16 mouse cellular contexts compared by ENCODE assay signal in genomic region chr10:22782684-22783083, GRCm38 (mm10). TPM values are rescaled to one million over a fixed set of nuclear protein-coding genes. Genes with fewer than 3 reads are reported as not detected.
DNase-seq lines count a peak whose midpoint lies in the region; ATAC-seq and TF ChIP-seq lines count a peak whose summit lies in the region.
"Had no signal": no experiment of that assay in that cellular context is flagged by ENCODE, and none has a peak within 500 bp of the region (broad histone marks: within the 10 kb centered on the region; RNA-seq: fewer than 3 reads in every experiment).

No protein-coding gene starts in this region.

- TF ChIP-seq RAD21 in CH12.LX (IDR thresholded peaks at IDR 0.05; ENCODE audit: low read depth, low read length): peak; percentile 36

- intact Hi-C loops in heart, postnatal 25 days (cut with DNase I): no loop called here

- no peaks in the 10 kb centered on the region for H3K9me3 ChIP-seq in kidney, embryonic 16.5 days (ENCODE audit: low read length)
- H3K9me3 ChIP-seq in CH12.LX (replicated peaks; ENCODE audit: low read length): no peaks in the 10 kb centered on the region
- H3K9me3 ChIP-seq: heart, embryonic 13.5 days; limb, embryonic 15.5 days; megakaryocyte, embryonic 14.5 days had no signal

- no peak overlapping the region for H3K4me2 ChIP-seq in kidney, embryonic 16.5 days (replicated peaks; ENCODE audit: low read depth, low read length)
- no peak overlapping the region for H3K4me2 ChIP-seq in CH12.LX (ENCODE audit: insufficient read depth, low read depth, poor library complexity, severe bottlenecking)
- H3K4me2 ChIP-seq: heart, embryonic 13.5 days; limb, embryonic 15.5 days had no signal

- in situ Hi-C loops in CH12.LX (cut with MboI; ENCODE audit: low pct_ligation_motif_present, low pct_unique_long_range_greater_than_20kb, low sequenced_read_pairs): loop anchor here (5.0 kb wide), 1 partner anchor 300 kb away; no protein-coding TSS in a partner anchor

- H3K4me1 ChIP-seq in kidney, embryonic 16.5 days (ENCODE audit: insufficient read depth, low read length): no peaks in the 10 kb centered on the region
- peaks cover 0 to 4% of the 10 kb centered on the region in 2 experiments; a peak in 1 of 4 replicates for H3K4me1 ChIP-seq in CH12.LX (ENCODE audit: control insufficient read depth in 1 of 2, insufficient read depth in 2 of 2)
- H3K4me1 ChIP-seq: heart, embryonic 13.5 days; limb, embryonic 15.5 days; megakaryocyte, embryonic 14.5 days had no signal

- H3K79me2 ChIP-seq in CH12.LX (replicated peaks; ENCODE audit: control insufficient read depth, extremely low read depth, insufficient read depth, poor library complexity, severe bottlenecking): no peaks in the 10 kb centered on the region

- ATAC-seq in kidney, embryonic 16.5 days (ENCODE audit: low FRiP score, low TSS enrichment): no peak
- ATAC-seq: CD4-positive, CD25-positive, alpha-beta regulatory T cell, adult 4 months; inflammation-experienced regulatory T-cells, adult 6 months had no signal

- H3K4me3 ChIP-seq in kidney, embryonic 16.5 days (ENCODE audit: low read length): no peak overlapping the region
- H3K4me3 ChIP-seq in CH12.LX (replicated peaks in 1 of 3; ENCODE audit: low read depth in 2 of 3, low read length in 2 of 3, poor library complexity in 1 of 3): no peak overlapping the region
- H3K4me3 ChIP-seq: heart, embryonic 13.5 days; limb, embryonic 15.5 days; megakaryocyte, embryonic 14.5 days; myocyte had no signal

- no peak overlapping the region for H3K27ac ChIP-seq in kidney, embryonic 16.5 days (ENCODE audit: low read length)
- H3K27ac ChIP-seq in CH12.LX (ENCODE audit: insufficient read depth, low read depth): no peak overlapping the region
- H3K27ac ChIP-seq: heart, embryonic 13.5 days; limb, embryonic 15.5 days had no signal

- WGBS in kidney, embryonic 16.5 days: 39% methylated on average over 3 of the region's 3 CpGs

- dilution Hi-C loops in CH12.LX (cut with MboI; ENCODE audit: extremely low pct_ligation_motif_present, extremely low pct_unique_long_range_greater_than_20kb, low sequenced_read_pairs): no loop called here

- H3K27me3 ChIP-seq in kidney, embryonic 16.5 days (ENCODE audit: insufficient read depth, low read length): no peaks in the 10 kb centered on the region
- H3K27me3 ChIP-seq in CH12.LX (replicated peaks): no peaks in the 10 kb centered on the region

- DNase-seq in heart, adult 11 months: peak; percentile 64
- no peak for DNase-seq in heart, postnatal 25 days (ENCODE audit: low spot score)
- peak; percentile 43 for DNase-seq in kidney, postnatal 10 days
- no peak for DNase-seq in CH12.LX (ENCODE audit: extremely low read depth)
- DNase-seq in kidney, postnatal 25 days: peak; percentile 25 to 38
- no peak for DNase-seq in T-cell, adult 2 months (ENCODE audit: low spot score)
- no peak for DNase-seq in right cerebral cortex, postnatal 36 days (ENCODE audit: low spot score in 2 of 2)
- DNase-seq: cerebellum, postnatal 10 days had no signal

- no peak overlapping the region for H3K9ac ChIP-seq in kidney, embryonic 16.5 days (replicated peaks; ENCODE audit: low read length)
- H3K9ac ChIP-seq in CH12.LX (ENCODE audit: insufficient read depth, low read depth): no peak overlapping the region
- H3K9ac ChIP-seq: heart, embryonic 13.5 days; limb, embryonic 15.5 days had no signal

- no peak for TF ChIP-seq POLR2A in CH12.LX (IDR thresholded peaks at IDR 0.05; ENCODE audit: low read depth, low read length)

- TF ChIP-seq CTCF in CH12.LX (conservative IDR thresholded peaks at IDR 0.05 in 1 of 2, IDR thresholded peaks at IDR 0.05 in 1 of 2; ENCODE audit: low read depth in 2 of 2, low read length in 2 of 2): peak in 1 of 2 experiments; percentile 65; a peak in 2 of 4 replicates

- TF ChIP-seq EP300 in CH12.LX (IDR thresholded peaks at IDR 0.05; ENCODE audit: low read length): no peak

- no peaks in the 10 kb centered on the region for H3K36me3 ChIP-seq in kidney, embryonic 16.5 days (ENCODE audit: insufficient read depth, low read length)
- no peaks in the 10 kb centered on the region for H3K36me3 ChIP-seq in CH12.LX (replicated peaks in 1 of 2; ENCODE audit: control insufficient read depth in 1 of 2, insufficient read depth in 1 of 2, low read length in 1 of 2)
- H3K36me3 ChIP-seq: heart, embryonic 13.5 days; limb, embryonic 15.5 days had no signal

TF ChIP-seq in CH12.LX, 34 proteins besides CTCF, POLR2A, EP300 and RAD21:
- TF ChIP-seq SMC3 (IDR thresholded peaks at IDR 0.05; ENCODE audit: low read depth, low read length): peak; percentile 60
- TF ChIP-seq MYC (IDR thresholded peaks at IDR 0.05; ENCODE audit: low read depth, low read length): peak; percentile 72; the same call in 1 of the 2 replicates
- no peak for TF ChIP-seq TBP (conservative IDR thresholded peaks at IDR 0.05; ENCODE audit: low read depth, low read length)
- TF ChIP-seq E2F4 (IDR thresholded peaks at IDR 0.05; ENCODE audit: insufficient replicate concordance, low read depth, low read length): no peak
- 0 out of 2 replicates have a peak, but pooled peaks have one; percentile 15 for TF ChIP-seq MAFK (IDR thresholded peaks at IDR 0.05; ENCODE audit: insufficient replicate concordance, low read length)

RNA-seq across cellular contexts. Expression of gene Tcf21, which starts 37.3 kb away (rescaled TPM):
- 10 to 100 TPM; 10.9 to 14.4 TPM for total RNA-seq in heart, postnatal 25 days (2021)
- polyA plus RNA-seq in kidney, embryonic 16.5 days (2015; fragmentation: Nextera tagmentation; extraction: Ambion mirVana): 357 and 367 TPM in 2 replicates
- total RNA-seq in CH12.LX (2012; rRNA removed) (not detected in 2 replicates), CH12.LX (2014; rRNA removed) (not detected in 2 replicates)
- polyA plus RNA-seq in CH12.LX (2012; ENCODE audit: insufficient read length, low read depth): not detected in 2 replicates
- total RNA-seq: left cerebral cortex, adult 18-20 months had no signal
- polyA plus RNA-seq: myocyte had no signal

RNA-seq across cellular contexts. Expression of gene Tbpl1, which starts 50.9 kb away (rescaled TPM):
- total RNA-seq in heart, postnatal 25 days (2021): 10 to 100 TPM; 19.1 to 21.1 TPM
- polyA plus RNA-seq in kidney, embryonic 16.5 days (2015; fragmentation: Nextera tagmentation; extraction: Ambion mirVana): 62.7 and 67.0 TPM in 2 replicates
- total RNA-seq in CH12.LX (2012; rRNA removed) (34.6 and 37.9 TPM in 2 replicates), CH12.LX (2014; rRNA removed) (54.6 and 60.3 TPM in 2 replicates)
- polyA plus RNA-seq in CH12.LX (2012; ENCODE audit: insufficient read length, low read depth): 46.9 and 47.9 TPM in 2 replicates

Comparison
In these comparisons a context has a peak if more than half of its experiments do, and no peak if none do; other contexts are left out.
1. DNase-seq: peak in heart, adult 11 months (single experiment), kidney, postnatal 10 days (single experiment) and kidney, postnatal 25 days (2 of 2); none in heart, postnatal 25 days (single experiment), CH12.LX (single experiment), T-cell, adult 2 months (single experiment) and right cerebral cortex, postnatal 36 days (0 of 2).
2. RNA of gene Tcf21, which starts 37.3 kb away (total RNA-seq): 10.9 to 14.4 TPM in heart, postnatal 25 days; not detected in CH12.LX; every median in the first group is over 10 times any median in the second.